Mouse (Mus musculus) lung, adult 2 months (tissue): Measurements from ENCODE around the gene Mgea5.

Experiments used
- CTCF ChIP-seq: fragments of 200-500 bp; IDR thresholded peaks from 2 replicates; pipeline ENCODE4 v1.5.1; 2011; ENCODE audit warnings: mild to moderate bottlenecking, low read length, control low read depth; ENCODE audit not compliant: insufficient read depth
- POLR2A ChIP-seq: fragments of 200-500 bp; IDR thresholded peaks from 2 replicates; pipeline ENCODE4 v1.6.1; 2011; ENCODE audit warnings: low read depth, mild to moderate bottlenecking, control low read depth, low read length, borderline replicate concordance; ENCODE audit errors: extremely low read depth

DNA sequence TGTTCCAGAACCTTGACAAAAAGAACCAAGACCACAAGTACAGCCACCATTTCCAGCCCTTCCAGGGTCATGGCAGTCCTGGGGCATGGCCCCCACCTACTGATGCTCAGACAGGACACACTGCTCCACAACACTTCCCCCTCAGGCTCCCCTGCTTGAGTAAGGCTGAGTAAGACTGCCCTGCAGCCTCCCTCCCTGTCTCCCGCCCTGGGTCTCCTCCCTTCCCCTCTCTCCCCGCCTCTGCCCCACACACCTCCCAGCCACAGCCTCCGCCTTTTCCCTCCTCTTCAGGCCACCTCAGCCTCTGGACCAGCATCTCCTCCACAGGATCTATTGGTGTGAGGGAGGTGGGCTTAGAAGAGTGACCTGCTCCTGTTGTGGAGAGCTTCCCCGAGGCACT, 19.8 kb upstream of the Mgea5 start:
- no peak for TF ChIP-seq CTCF
- TF ChIP-seq POLR2A, result no peak
